Mouse (Mus musculus) brain, embryonic 14.5 days (tissue): Measurements from ENCODE around the gene Olfr648. TPM values are rescaled to one million over a fixed set of nuclear protein-coding genes. Genes with fewer than 3 reads are reported as not detected.

Experiments used
- DNase-seq: peaks from one replicate; pipeline ENCODE4 v3.0.0-alpha.2; 2011; ENCODE audit warnings: low read depth
- CTCF ChIP-seq: fragments of 200-500 bp; IDR thresholded peaks from 2 replicates; pipeline ENCODE4 v1.5.1; 2012; ENCODE audit warnings: inconsistent platforms, mild to moderate bottlenecking, moderate library complexity, borderline replicate concordance; ENCODE audit not compliant: insufficient read depth, insufficient read length; ENCODE audit errors: extremely low read depth
- POLR2A ChIP-seq: fragments of 200-500 bp; IDR thresholded peaks from 2 replicates; pipeline ENCODE4 v1.6.1; 2012; ENCODE audit warnings: mild to moderate bottlenecking, inconsistent platforms, borderline replicate concordance; ENCODE audit not compliant: poor library complexity, insufficient read depth, insufficient read length, severe bottlenecking; ENCODE audit errors: extremely low read depth
- polyA plus RNA-seq: library from polyadenylated mRNA; depleted of rRNA; stranded (reverse); fragments of >200 nt; gene quantifications from 2 replicates; pipeline ENCODE4 v1.2.3, GENCODE M21; 2012; rRNA removed

The Olfr648 gene
- 0.08 and 0.10 TPM in 2 replicates for polyA plus RNA-seq

GRCm38 (mm10) chr7:104183292-104183691 lies at the start of gene Olfr648:
Gene Olfr648 (minus strand): TSS chr7:104183392.
- no peak for TF ChIP-seq CTCF
- no peak for DNase-seq

DNA sequence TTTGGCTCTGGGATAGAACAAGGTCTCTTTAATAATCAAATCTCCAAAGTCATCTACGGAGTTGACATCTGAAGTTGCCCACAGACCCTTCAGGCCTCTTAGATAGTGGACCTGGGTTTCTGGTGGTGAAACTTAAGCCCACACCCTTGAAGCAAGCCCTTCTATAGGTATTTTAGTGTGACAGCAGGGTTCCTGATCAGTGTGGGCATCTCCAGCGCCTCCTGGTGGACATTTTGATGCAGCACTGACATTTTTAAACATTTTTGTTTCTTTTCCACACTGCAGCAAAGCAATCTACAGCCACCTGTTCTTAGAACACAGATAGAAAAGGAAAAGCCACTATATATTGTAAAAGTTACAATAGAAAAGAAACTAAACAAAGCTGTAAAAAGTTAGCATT lies 48.0 kb upstream of the Olfr648 start:
- DNase-seq: peak; percentile 4
- TF ChIP-seq POLR2A (no peak), CTCF (peak; percentile 59; the same call in 1 of the 2 replicates)

- TF ChIP-seq POLR2A: no peak
- no peak for TF ChIP-seq CTCF
- DNase-seq: peak; percentile 66
Observed at GRCm38 (mm10) chr7:104218701-104219569, 35.7 kb upstream of the Olfr648 start, which contains the start of gene Trim6. Gene Trim6 (plus strand): TSS chr7:104218793.

GRCm38 (mm10) chr7:104217881-104218280 lies 34.7 kb upstream of the Olfr648 start:
- TF ChIP-seq CTCF (no peak), POLR2A (no peak)
- DNase-seq: no peak

DNA sequence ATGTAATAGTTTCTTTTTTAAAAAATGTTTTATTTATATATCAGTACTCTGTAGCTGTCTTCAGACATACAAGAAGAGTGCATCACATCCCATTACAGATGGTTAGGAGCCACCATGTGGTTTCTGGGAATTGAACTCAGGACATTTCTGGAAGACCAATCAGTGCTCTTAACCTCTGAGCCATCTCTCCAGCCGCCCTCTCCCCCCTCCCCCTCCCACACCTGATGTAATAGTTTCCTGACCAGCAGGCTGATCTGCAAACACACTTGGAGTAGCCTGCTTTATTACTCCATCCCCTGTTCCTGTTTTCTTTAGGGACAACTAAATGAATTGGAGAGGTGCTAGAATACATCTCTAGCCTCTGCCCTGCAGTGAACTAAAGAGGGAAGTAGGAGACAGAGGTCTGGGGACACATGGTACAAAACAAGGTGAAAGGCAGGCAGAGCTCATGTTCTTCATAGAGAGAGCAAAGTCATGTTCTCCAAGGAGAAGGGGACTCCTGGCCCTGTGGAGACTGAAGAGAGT lies 32.9 kb upstream of the Olfr648 start:
- DNase-seq: no peak
- TF ChIP-seq CTCF: no peak
- TF ChIP-seq POLR2A: no peak

DNA sequence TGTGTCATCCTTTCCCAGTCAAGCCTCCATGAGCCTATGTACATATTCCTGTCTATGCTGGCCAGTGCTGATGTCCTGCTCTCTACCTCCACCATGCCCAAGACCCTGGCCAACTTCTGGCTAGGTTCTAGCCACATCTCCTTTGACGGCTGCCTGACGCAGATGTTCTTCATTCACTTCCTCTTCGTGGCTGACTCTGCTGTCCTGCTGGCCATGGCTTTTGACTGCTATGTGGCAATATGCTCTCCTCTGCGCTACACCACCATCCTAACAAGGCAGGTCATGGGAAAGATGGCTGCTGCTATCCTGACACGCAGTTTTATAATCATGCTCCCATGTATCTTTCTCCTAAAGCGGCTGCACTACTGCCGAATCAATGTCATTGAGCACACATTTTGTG lies 23.0 kb upstream of the Olfr648 start:
- TF ChIP-seq POLR2A: no peak
- no peak for TF ChIP-seq CTCF
- no peak for DNase-seq

- DNase-seq: peak; percentile 63
- TF ChIP-seq CTCF: peak; percentile 86
- TF ChIP-seq POLR2A: no peak
Observed at GRCm38 (mm10) chr7:104199822-104200221, 16.6 kb upstream of the Olfr648 start.

DNA sequence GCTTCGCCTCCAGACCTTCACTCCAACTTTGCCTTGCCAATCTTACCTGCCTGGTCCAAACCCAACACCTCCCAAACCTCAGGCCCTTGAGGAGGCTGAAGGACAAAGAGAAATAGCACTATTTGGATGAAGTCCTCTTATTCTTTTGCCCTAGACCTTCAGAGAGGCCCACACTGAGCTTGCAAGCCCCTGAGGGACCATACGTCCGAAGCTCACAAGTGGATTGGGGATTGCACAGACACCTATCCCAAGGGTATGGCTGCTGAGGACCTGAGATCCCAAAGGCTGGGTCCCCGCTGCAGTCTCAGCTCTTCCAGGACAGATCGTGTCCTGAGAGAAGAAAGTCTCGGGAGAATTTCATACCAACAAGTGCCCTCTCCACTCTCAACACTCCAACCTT lies 12.7 kb upstream of the Olfr648 start, which contains the start of gene Olfr649:
Olfr649 (minus strand) TSS at position 101 of the 400 bp plus-strand sequence.
- DNase-seq: no peak
- TF ChIP-seq CTCF: no peak
- TF ChIP-seq POLR2A: no peak

DNA sequence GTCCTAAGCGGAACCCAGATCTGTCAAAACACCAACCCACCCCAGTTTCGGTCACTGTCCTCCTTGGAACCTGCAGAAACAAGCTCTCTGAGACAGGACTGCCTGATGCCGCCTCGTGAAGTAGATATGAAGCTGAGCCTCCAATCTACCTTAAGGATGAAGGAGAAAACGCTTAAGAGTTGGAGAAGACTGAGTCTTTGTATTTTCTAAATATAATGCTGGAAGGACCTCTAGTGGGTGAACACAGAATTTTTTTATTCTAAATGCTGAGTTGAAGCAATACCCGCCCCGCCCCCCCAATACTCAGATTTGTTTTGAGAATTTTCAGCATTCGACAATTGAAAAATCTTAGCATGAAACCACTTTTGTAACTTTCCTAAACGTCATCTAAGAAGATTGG lies 8.1 kb upstream of the Olfr648 start:
- TF ChIP-seq POLR2A: no peak
- TF ChIP-seq CTCF: no peak
- no peak for DNase-seq

DNA sequence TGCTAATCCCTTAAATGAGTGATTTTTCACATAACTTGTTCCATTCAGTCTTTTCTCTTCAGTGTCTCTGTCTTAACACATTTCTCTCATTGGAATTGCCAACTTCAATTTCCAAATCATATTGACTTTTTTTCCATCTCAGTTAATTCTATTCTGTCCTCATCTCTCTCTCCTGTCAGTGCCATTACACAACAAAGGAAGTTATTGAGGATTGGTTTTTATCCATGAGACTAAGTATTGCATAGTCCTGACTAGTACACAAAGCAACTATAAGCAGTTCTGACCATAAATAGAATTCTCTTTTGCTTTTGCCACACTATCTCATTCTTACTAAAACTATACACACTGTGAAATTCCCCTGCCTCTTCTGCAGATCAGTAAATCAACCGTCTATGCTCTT lies 4.1 kb downstream of the Olfr648 start:
- no peak for DNase-seq
- no peak for TF ChIP-seq POLR2A
- no peak for TF ChIP-seq CTCF

- DNase-seq: no peak
- TF ChIP-seq POLR2A: no peak
- no peak for TF ChIP-seq CTCF
Observed at GRCm38 (mm10) chr7:104178422-104179054, 4.7 kb downstream of the Olfr648 start.

DNA sequence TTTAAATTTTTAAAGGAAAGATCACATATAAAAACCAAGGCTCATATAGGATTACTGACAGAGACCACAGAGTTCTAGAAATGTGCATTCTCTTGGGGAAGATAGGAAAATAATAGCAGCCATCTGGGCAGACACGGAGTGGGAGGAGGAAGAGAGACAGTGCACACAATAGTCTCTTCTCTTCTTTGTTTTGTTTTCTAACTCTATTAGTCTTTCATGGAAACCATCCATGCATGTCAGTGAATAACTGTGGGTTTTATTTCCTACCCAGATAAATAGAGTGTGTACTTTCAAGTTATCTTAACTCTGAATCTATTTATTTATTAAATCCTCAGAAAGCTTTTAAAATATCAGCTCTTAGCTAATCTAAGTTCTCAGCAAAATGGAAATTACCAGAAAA lies 8.1 kb downstream of the Olfr648 start:
- no peak for DNase-seq
- TF ChIP-seq POLR2A (no peak), CTCF (no peak)

DNA sequence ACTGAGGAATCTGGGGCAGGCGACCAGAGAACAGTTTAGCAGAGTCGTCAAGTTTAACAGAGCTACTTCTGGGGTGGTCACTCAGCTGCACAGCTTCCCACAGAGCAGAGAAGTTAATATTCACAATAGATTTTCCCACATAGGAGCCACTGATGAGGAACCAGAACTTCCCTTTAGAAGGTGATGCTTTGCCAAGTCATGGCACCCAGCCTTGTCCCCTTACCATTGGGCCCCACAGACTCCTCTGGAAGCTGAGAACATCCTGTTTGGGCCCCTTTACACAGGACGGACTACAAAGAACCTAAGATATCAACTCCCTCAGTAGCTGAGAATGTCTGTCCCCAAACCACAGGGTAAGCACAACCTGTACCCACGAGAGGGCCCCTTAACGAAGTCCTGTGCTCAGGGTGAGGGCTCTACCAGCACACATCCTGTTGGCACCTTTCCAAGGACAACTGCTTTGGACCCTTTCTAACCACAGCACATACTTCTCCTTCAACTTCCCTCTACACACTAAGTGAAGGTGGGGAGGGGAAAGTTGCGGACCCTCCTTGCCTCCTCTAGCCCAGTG lies 13.5 kb downstream of the Olfr648 start:
- TF ChIP-seq CTCF: no peak
- TF ChIP-seq POLR2A: no peak
- no peak for DNase-seq
